Mouse (Mus musculus): ENCODE measurements at regions not wholly inside any gene's neighbourhood (a gene's known extent, or its start where the extent isn't known, plus 50 kb on each side); places are given as distances from the start of the nearest gene placed in this dataset.
A peak's percentile ranks its signal among the peaks of the same experiment; 100 is the strongest.
"Not testable (repeated sequence)": the region's sequence is repeated elsewhere in the genome, so short reads cannot be mapped to it uniquely, and the experiment has no call there.

- no peak for DNase-seq (ENCODE audit: low read depth)
Observed at GRCm38 (mm10) chr10:23733679-23734078, 53.4 kb downstream of the Rps12 start.

- not testable (repeated sequence) for DNase-seq (ENCODE audit: low read depth)
Observed at GRCm38 (mm10) chr10:23725960-23726714, 60.9 kb downstream of the Rps12 start.

- DNase-seq (ENCODE audit: low read depth): no peak
Observed at GRCm38 (mm10) chr10:23718124-23718523, 69.0 kb downstream of the Rps12 start.

DNA sequence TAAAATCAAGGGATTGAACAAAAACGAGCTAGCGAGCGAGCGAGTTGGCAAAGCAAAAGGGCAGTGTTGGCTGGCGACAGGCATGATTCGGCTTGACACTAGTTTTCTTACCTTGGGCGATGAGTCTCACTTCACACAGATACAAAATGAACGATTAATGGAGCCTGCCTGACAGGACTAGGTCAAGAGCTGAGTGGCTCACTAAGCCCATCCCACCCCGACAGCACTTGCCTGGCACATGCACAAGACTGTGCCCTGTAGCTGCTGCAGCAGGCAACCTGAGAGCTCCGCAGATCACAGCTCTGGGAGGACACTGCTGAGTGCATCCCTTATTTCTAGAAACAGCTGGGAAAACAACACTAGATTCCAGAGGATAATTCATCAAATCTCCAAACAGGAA, 71.6 kb downstream of the Rps12 start:
- no peak for DNase-seq (ENCODE audit: low read depth)

GRCm38 (mm10) chr10:23715101-23715500, 72.0 kb downstream of the Rps12 start:
- DNase-seq (ENCODE audit: low read depth): peak; percentile 4

GRCm38 (mm10) chr10:23712691-23713378, 74.2 kb downstream of the Rps12 start:
- no peak for DNase-seq (ENCODE audit: low read depth)

DNA sequence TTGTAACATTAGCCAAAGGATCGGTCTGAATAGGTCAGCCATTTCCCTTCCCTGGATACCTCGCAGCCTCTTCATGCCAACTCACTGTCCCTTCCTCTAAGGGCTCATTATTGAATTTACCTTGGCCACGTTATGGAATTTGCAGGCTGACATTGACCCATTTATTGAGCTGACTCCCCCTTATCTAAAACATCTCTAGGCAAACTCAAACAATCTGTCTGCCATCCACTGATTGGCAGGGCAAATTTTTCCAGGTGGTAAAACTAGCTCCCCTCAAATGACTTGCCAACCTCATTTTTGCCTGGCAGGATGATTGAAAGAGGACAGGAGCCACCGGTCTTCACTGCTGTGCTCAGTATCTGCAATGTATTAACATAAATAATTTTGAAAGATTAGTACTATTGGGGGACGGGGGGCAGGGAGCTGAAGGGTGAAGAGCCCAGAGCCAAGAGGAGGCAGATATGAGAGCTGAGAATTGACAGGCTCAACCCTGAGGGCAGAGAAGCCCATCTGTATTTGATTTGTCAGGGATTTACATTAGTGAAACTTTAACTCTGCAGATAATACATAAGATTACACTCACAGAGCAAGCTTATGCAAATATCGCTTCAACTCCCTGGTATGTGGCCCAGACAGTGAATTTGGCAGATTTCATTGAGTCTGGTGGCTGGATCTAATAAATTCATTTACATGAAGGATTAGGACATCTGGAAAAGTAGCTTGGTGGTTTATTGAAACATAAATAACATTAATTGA, 75.5 kb downstream of the Rps12 start:
- DNase-seq (ENCODE audit: low read depth): no peak

- DNase-seq (ENCODE audit: low read depth): no peak
Observed at GRCm38 (mm10) chr10:23710999-23711398, 76.1 kb downstream of the Rps12 start.

DNA sequence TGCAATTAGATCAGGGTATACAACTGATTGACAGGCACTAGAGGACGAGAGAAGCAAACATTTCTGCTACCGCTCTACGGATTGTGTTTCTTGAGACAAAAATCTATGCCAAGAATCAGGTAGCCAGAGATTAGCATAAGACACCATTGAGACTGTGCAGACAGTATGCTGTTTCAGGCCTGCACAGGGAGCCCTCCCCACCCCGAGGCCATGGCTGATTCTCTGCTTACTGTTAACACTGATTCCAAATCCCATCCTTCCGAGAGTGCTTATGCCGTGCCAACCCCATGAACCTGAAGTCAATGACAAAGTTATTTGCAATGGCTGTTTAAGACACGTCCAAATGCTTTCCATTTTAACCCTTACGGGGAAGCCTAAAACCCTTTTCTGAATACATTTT, 78.8 kb downstream of the Rps12 start:
- no peak for DNase-seq (ENCODE audit: low read depth)

GRCm38 (mm10) chr10:23707141-23707540, 79.9 kb downstream of the Rps12 start:
- no peak for DNase-seq (ENCODE audit: low read depth)

DNA sequence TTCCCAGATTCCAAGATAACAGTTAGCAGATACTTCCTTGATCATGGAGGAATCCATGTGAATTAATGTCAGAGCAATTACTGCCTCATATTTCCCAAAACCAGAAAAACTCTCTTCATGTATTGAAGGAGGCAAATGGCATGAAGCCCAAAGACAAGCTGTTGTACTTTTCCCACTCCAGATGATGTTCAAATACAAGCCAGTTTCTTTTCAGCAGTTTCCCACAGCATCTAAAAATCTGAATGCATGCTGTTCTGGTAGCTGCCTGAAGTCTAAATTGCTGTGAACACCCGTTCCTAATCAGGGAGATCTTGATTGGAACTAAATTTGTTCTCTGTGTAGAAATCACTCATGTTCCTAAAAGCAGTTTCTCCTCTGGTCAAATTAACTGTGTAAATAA, 83.0 kb downstream of the Rps12 start:
- DNase-seq (ENCODE audit: low read depth): no peak

DNA sequence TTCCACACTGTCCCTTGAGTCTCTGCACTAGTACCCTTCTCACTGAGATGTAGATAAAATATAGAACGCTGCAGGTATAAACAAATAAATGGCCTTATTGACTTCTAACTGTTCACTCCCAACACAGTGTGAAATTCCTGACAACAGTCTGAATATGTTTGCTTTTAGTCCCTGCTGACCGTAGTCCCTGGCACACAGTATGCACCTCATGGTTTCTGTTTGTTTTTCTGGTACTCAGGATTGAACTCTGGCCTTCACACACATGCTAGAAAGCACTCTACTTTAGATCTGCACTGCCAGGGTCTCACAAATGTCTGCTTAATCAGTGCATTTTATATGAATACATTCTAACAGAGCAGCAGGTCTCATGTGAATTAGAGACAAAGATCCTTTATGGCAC, 95.8 kb downstream of the Rps12 start:
- DNase-seq (ENCODE audit: low read depth): no peak

- DNase-seq (ENCODE audit: low read depth): no peak
Observed at GRCm38 (mm10) chr10:23686969-23687368, 100.1 kb downstream of the Rps12 start.

GRCm38 (mm10) chr10:23683078-23683477, 104.0 kb downstream of the Rps12 start:
- no peak for DNase-seq (ENCODE audit: low read depth)

DNA sequence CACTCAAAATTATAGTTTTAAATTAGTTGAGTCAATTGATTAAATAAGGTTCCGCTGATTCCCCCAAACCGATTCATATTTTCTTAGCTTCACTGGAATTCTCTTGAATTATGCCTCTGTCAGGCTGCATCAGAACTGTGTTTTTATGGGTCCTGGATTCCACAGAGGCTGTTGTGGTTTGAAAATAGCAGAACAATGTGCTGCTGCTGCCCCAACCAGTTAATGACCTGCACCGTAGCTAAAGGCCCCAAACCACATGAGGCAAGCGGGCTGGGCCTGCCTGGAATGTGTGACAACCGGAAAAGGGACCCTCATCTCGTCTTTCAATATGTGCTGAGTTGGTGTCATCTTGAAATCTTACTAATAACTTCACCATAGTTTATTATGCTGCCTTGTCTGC, 111.2 kb downstream of the Rps12 start:
- no peak for DNase-seq (ENCODE audit: low read depth)

DNA sequence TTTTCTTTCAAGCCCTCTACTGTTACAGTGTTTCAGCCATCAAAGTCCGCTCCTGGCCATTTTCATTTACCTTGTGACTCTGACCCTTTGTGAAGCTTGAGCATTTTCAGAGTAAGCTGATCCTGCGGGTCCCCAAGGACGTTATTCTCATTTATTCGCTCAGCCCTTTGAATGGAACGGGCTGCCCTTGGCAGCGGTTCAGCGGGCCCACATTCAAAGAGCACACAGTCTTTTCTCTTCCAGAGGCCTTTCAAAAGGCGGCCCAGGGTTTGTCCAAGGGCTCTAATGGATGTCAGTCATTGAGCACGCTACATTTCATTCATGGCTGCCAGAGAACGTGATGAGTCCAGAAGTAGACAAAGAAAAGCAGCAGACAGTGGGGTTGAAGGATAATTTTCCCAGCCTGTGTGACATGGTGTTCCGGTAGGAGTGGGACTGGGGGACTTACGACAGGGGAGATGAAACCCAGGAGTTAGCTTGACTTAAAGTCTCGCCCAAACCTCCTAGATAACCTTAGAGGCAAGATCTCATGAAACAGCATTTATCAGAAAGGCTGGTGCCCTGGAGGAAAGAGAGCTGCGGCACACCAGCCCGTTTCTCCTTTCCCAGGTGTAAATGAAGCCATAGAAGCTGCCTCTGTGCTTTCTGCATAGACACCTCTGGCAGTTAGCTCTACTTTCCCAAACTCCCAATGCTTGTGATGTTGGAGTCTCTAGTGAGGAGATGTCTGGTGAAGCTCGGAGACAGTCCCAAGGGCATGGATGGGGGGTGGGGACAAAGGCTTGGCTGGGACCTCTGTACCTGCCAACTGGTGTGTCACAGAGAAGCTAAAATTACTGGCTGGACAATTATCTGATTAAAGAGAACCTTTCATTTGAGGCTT, 112.2 kb downstream of the Rps12 start:
- no peak for DNase-seq (ENCODE audit: low read depth)

DNA sequence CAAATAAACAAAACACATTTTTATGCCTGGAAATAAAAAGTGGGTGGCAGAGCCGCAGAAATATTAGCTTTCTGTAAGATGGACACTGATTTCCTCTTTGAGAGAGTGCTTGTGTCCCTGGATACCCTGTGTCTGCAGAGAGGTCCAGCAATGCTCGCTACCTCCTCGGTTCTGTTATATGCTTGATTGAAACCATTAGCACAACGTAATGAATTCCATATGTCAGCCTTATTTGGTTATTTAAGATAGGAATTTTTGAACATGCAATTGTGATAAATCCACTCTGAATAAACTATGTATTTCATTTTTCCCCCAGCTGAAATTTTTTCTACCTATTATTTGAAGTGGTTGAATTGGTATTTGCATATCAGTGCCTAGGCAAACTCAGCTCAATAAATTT, 114.8 kb downstream of the Rps12 start:
- no peak for DNase-seq (ENCODE audit: low read depth)

DNA sequence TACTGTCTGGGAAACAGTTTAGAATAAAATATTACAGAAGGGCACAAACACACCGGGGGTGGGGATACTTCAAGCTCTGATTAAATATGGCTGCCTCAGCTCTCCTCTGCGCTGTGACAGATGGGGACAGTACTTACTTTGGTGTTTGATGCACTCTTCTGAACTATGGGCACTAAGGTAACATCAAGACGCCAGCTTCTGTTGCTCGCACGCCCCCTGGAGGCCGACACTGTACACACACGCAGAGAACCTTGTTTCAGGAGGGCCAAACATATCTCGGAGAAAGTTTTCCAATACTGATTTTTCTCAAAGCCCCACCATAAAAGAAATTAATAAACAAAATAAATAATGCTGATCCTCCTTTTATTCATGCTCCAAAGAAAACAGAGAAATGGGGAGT, 115.6 kb downstream of the Rps12 start:
- DNase-seq (ENCODE audit: low read depth): peak; percentile 36

DNA sequence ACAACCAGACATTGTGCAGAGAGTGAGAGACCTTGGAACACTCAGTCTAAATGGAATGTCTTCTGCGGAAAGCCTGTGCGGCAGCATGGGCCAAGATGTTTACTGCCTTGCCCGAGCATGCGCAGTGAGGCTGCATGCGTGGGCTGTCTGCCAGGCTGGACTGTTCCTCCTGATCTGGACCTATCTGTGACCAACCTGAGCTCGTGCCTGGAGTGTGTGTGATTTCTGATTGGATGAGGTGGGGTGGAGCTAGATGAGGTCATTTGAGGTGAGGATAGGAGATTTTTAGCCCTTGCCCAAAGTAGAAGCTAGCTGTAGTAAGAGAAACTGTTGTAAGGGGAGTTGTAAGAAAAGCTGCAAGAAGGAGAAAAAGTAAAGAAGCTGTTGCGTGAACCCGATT, 121.2 kb downstream of the Rps12 start:
- DNase-seq (ENCODE audit: low read depth): not testable (repeated sequence)

DNA sequence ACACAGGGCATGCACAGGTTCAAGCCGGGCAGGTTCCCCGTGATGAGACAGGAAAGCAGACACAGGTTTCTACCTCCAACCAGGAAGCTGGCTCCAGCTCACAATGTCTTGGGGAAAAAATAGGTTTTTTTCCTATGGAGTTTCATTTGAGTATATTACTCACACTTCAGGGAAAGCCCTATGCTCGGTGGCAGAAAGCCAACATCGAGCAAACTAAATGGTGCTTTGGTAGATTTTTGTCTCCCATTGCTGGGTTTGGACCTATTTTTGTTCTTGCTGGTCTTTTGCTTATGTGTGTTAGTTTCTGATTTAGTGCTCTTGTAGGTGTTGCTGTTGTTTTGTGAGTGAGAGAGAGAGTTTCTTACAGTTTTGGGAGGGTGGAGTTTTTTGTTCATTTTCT, 160.9 kb downstream of the Rps12 start:
- DNase-seq (ENCODE audit: low read depth): no peak

- no peak for DNase-seq (ENCODE audit: low read depth)
Observed at GRCm38 (mm10) chr10:23612030-23612429, 175.0 kb downstream of the Rps12 start.

DNA sequence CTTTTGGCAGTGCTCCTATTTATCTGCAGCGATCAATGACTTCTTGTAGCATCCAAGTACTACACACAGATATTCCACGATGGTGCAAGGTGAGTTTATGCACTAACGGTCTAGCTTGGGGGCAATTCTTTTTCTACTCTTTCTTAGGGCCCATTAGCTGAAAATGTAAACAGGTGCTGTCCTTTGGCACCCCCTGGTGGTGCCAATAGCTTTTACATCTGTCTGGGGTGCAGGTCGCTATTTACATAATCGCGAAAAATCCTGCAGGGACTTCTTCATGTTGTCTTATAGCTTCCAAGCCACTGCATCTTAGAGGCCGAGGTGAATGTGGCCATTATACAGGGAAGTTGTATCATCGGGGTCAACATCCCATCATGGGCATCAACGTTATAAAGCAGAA, 175.9 kb downstream of the Rps12 start:
- DNase-seq (ENCODE audit: low read depth): peak; percentile 61

All from 416B (cell line).